Mouse (Mus musculus) central nervous system, embryonic 18 days (tissue): ENCODE data around the gene Bcr. TPM values are rescaled to one million over a fixed set of nuclear protein-coding genes. Genes with fewer than 3 reads are reported as not detected.

Experiments
- polyA plus RNA-seq: library from polyadenylated mRNA; depleted of rRNA; stranded (reverse); fragments of >200 nt; gene quantifications from 2 replicates; pipeline ENCODE4 v1.2.3, GENCODE M21; 2012; rRNA removed

Gene Bcr
- polyA plus RNA-seq = 53.4 and 61.1 TPM in 2 replicates

GRCm38 (mm10) chr10:75060217-75060842 is at the start of gene Bcr:
Gene Bcr, plus strand, starts transcription at chr10:75060592.

GRCm38 (mm10) chr10:75032395-75032794 is 28.0 kb upstream of the Bcr start, which contains the start of gene Rsph14:
Gene Rsph14, minus strand, starts transcription at chr10:75032586.

GRCm38 (mm10) chr10:75036883-75037379 is 23.5 kb upstream of the Bcr start, which contains the start of gene Rab36:
Gene Rab36, plus strand, starts transcription at chr10:75037058.

GRCm38 (mm10) chr10:75211807-75212645 is 151.6 kb downstream of the Bcr start, which contains the start of gene Specc1l:
Gene Specc1l, plus strand, starts transcription at chr10:75212073.

Other genes starting within 250 kb of the Bcr start
- 74.9 and 80.4 TPM in 2 replicates for gene Gnaz, start 93.4 kb upstream of the Bcr start, polyA plus RNA-seq
- gene Rsph14, start 28.0 kb upstream of the Bcr start, polyA plus RNA-seq = 0.45 and 0.68 TPM in 2 replicates
- gene Rab36, start 23.5 kb upstream of the Bcr start, polyA plus RNA-seq = 24.9 and 26.9 TPM in 2 replicates
- 33.5 and 34.6 TPM in 2 replicates for gene Specc1l, start 151.5 kb downstream of the Bcr start, polyA plus RNA-seq